Mouse (Mus musculus): Measurements from ENCODE around the gene Bbs9. TPM values are rescaled to one million over a fixed set of nuclear protein-coding genes. Genes with fewer than 3 reads are reported as not detected.

Bbs9 gene
- total RNA-seq, 1 experiment from 2014 or later, result 16.9 TPM

DNA sequence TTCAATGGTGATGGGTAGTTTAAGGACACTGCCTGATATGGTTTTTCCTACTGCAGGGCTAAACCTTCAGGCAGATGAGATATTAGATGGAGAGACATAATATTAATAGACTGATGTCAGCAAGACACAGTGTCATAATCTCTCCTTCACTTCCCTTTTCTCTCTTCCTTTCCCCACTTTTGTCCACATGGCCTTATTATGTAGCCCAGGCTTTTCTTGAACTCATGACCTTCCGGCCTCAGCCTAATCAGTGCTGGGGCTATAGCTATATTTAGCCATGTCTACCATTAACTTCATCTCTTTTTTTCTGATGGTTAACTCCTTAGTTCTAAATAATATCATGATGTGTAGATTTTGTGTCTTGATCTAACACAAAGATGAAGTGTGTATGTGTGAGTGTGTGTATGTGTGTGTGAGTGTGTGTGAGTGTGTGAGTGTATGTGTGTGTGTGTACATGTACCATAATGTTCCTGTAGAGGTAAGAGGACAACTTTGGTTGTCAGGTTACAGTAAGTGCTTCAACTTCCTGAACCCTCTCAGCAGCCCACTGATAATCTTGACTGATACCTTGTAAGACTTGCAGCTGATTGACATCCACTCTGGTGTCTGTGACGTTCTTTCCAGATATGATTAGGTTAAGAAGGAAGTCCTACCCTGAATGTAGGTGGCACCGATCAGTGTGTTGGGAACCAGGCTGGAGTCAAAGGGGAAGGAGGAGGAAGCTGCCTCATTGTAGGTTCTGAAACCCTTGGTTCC lies 55.4 kb downstream of the Bbs9 start:
- no peak for ATAC-seq (replicated peaks; ENCODE audit: low read depth, poor library complexity, severe bottlenecking)

DNA sequence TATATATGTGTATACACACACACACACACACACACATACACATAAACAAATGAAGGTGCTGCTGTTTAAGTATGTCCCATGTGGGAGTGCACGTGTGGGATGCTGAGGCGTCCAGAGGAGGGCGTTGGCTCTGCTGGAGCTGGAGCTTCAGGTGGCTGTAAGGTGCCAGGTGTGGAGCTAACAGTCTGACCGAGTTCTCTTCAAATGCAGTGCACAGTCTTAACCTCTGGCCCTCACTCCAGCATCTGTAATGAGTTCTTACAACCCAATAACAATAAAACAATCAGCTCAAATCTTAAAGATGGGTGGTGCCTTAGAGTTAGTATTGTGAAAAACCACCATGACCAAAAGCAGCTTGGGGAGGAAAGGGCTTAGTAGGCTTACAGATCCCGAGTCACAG lies 56.6 kb downstream of the Bbs9 start:
- no peak for ATAC-seq (replicated peaks; ENCODE audit: low read depth, poor library complexity, severe bottlenecking)

DNA sequence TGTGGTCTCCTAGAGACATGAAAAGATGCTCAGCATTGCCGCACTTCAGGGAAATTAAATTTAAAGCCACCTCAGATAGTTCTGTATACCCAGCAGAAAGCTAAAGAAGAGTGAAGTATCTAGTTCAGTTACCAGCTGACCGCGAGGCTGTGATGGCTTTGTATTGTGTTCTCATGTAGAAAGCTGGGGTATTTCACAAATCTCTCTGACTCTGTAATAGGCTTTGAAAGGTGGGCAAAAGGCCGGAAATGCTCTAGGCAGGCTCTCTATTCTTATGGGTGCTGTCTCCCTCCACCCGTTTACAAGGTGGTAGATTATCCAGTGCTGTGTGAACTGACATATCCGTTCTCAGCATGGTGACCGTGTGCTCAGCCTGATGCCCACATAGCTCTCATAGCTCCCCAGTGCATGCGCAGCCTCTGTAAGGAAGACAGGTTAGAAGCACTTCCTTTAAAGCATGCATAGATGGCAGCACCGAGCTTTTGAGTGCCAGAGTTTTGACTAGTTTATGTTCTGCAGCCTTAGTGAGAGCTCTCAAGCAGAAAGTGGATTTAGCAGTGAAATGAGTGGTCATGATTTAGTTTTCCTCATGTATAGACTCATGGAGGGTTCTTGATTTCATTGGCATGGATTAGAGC lies 57.4 kb downstream of the Bbs9 start:
- peak; percentile 80 for ATAC-seq (replicated peaks; ENCODE audit: low read depth, poor library complexity, severe bottlenecking)

DNA sequence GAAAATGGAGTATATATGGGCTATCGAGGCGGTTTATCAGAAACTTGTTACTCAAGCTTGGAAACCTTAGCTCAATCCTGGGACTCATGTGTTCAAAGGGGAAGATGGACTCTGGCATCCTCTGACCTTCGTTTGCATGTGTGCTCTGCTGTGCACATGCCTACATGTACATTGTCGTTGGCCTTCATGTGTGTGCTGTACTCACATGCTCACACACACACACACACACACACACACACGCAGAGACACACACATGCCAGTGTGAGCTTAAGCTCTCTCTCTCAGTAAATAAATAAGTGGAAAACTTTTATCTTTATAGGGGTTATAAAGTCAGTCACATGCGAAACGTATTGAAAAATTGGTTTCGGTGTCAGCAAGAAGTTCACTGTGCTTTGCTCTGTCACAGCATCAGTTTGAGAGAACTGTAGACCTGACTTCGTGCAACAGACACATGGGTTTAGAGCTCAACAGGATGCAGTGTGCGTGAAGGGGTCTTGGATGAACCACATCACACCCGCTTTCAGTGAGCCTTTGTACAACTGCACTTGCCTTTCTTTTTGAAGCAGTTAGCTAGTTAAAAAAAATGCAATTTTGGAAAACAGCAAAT lies 62.4 kb downstream of the Bbs9 start:
- no peak for ATAC-seq (replicated peaks; ENCODE audit: low read depth, poor library complexity, severe bottlenecking)

DNA sequence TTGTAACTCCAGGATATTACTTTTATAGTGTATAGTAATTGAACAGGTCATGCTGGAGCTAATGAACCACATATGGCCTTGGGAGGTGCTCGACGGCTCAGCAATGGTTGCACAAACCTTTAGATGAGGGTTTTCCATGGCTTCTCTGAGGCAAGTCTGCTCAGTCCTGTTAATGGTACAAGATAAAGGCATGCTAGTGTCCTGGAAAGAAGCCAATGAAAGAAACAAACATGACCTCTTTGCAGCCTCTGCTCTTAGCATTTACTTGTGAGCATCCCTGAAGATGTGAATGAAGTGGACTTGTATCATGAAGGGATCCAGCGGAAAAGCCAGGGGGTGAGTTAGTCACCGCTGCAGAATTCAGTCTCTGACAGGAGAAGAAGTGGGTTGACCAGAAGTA lies 64.0 kb downstream of the Bbs9 start:
- ATAC-seq (replicated peaks; ENCODE audit: low read depth, poor library complexity, severe bottlenecking), result no peak

DNA sequence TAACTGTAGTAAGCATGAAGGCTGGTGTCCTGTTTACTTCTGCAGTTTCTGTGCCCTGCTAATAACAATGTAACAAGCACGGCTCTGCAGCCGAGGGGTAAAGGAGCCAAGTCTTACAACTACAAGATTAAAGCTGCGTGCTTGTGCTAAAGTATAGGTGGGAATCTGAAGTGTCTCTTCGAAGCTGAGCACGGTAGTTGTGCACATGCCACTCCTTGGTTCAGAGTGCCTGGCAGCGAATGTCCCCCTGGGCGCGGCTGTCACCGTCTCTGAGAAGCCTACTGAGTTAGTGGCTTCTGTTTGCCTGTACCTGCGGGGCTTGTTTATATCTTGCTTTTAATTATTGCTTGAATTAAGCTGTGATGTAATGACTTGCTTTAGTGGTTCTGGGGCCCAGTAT lies 65.6 kb downstream of the Bbs9 start:
- no peak for ATAC-seq (replicated peaks; ENCODE audit: low read depth, poor library complexity, severe bottlenecking)

DNA sequence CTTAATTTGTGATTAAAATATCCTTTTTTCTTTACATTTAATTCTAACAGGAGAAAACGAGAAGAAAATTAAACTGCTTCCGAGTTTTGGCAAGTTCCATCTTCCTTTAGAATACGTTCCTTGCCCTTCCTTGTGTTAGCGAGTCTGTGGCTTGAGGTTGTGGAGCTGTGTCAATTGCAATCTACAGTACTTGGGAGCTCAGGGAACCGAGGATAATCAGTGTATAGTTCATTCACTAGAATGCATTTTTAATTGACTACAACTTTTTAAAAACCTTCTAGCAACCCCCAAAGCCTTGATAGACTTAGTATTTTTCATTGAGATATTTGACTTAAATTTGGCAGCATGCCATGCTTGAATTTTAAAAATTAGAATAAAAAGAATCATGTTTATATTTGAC lies 68.0 kb downstream of the Bbs9 start:
- no peak for ATAC-seq (replicated peaks; ENCODE audit: low read depth, poor library complexity, severe bottlenecking)

DNA sequence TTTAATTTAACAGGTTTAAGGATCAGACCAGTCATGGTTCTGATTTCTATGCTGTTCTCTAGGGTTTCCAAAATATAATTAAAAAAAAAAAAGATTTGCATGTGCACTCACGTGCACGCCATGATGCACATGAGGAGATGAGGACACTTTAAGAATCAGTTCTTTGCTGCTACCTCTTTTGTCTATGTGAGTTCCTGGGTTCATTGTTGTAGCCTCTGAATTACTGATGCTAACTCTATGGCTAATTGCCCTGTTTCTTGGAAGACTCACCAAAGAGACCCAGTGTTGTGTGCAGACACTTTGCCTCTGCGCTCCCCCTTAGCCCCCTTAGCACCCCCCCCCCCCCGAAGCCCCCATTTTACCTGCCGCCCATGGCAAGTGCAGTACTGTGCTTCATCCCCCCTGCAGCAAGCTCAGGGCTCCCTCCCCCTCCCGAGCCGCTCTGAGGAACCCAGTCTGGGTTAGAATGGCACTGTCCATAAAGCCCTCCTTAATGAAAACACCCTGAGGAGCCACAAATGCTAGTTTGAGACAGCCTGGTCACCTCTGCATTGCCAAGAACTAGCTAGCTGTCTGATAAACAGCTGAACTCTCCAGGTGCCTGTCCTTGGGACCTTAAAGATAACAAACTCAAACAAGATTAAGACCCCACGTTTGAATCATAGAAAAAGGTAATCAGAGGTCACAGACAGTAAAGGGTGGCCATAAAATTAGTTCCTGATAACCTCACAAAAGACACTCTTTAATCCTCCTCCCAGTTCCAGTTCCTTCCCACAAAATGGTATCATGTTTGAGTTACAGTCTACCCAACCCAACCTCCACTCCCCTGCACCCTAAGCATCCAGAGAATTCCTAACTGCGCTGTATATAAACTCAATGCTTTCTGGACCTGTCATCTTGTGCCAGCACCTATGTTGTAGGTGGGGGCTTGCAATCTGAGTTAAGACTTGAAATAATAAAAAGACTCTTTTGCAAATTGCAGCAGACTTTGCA lies 69.1 kb downstream of the Bbs9 start:
- no peak for ATAC-seq (replicated peaks; ENCODE audit: low read depth, poor library complexity, severe bottlenecking)

DNA sequence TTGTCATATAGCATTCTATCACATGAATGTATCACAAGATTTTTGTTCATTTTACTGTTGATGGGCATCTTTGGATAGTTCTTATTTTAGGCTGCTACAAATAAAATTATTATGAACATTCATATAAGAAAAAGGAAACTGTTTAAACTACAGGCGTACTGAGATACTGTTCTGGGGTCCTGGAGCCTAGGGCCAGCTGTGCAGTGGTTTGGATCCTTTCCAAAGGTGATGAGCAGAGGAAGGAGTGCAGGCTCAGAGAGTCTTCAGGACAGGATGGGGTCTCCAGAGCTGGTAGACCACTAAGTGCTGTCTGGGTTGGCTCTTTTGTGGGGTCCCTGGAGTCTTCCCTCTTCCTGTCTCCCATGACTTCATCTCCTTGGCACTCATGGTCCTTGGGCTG lies 75.8 kb downstream of the Bbs9 start:
- peak; percentile 62; the same call in 1 of the 2 replicates for ATAC-seq (replicated peaks; ENCODE audit: low read depth, poor library complexity, severe bottlenecking)

DNA sequence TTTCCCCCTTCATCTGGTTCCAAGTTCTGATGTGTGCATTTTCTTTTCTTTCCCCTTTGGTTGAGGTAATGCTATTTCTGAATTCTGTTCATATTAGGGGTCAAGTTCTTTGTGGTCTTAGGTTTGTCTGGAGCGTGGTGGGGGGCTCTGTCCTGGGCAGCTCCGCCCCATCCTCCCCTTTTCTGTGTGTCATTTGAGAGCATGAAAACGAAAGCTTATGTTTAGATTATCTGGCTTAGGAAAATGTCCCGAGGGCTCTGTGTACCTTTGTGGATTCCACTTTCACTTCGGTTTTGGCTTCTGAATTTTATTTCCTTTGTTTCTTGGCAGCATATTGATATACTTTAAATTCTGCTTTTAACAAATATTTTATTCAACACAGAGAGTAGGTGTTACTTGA lies 80.6 kb downstream of the Bbs9 start:
- no peak for ATAC-seq (replicated peaks; ENCODE audit: low read depth, poor library complexity, severe bottlenecking)

DNA sequence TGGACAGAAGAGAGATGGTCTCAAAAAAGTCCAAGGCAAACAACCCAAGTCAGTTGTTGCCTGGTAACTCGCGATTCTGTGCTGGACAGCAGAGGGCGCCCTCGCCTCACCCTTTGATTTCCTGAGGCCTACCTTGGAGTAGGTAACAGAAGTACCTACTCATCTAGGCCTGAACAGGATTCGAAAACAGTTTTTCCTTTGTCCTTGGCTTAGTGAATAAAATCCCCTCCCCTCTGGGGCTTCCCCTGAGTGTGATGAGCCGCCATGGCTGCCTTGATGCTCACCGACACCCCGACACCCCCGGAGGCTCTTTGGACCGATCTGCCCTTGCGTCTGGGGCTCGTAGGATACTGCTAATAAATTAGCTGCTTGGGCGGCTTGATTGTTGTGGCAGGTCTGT lies 82.0 kb downstream of the Bbs9 start:
- ATAC-seq (replicated peaks; ENCODE audit: low read depth, poor library complexity, severe bottlenecking), result 0 out of 2 replicates have a peak, but pooled peaks have one; percentile 47

DNA sequence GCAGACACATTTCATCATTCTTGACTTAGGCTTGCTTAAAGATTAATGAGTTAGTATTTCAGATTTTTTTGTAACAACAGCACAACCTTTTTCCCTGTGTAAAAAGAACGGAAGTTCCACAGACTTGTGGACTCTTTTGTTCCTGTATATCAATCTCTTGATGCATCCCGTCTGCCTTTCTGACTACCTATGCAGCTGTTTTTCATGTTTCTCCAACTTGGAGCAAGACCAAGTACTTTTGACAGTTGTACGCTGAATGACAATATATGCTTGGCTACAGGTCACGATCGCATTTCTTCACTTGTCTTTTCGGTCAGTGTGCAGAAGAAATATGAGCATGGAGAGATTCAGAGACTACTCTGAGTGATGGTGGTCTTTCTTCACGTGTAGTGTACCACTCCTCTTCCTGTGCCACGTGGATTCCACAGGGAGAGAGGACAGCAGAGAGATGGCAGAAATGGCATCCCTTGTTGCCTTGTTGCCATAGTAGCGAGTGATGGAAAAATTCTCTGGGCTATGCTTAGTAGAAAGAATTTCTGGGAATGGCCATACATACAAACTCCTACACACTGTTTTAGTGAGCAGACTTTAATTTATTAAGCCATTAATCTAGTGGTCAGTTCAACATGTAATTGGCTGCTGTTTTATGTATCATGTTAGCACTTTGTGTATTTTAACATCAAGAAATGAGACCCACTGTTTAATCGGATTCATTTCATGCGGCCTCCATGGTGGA lies 88.3 kb downstream of the Bbs9 start:
- no peak for ATAC-seq (replicated peaks; ENCODE audit: low read depth, poor library complexity, severe bottlenecking)

DNA sequence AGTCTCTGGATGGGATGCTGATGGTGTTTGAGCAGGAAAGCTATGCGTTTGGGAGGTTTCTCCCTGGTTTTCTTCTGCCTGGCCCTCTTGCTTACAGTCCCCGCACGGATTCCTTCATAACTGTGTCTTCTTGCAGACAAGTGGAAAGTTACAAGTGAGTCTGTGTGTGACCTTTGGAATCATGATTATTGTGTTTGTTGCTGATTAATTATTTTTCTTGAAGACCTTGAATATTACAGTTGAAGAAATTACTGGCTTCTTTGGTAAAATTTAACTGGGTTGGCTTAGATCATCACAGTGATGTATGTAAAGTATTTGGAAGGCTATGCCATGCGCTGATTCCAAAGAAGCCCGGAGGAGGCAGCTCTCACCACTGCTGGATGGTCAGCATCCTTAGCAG lies 92.2 kb downstream of the Bbs9 start:
- no peak for ATAC-seq (replicated peaks; ENCODE audit: low read depth, poor library complexity, severe bottlenecking)

DNA sequence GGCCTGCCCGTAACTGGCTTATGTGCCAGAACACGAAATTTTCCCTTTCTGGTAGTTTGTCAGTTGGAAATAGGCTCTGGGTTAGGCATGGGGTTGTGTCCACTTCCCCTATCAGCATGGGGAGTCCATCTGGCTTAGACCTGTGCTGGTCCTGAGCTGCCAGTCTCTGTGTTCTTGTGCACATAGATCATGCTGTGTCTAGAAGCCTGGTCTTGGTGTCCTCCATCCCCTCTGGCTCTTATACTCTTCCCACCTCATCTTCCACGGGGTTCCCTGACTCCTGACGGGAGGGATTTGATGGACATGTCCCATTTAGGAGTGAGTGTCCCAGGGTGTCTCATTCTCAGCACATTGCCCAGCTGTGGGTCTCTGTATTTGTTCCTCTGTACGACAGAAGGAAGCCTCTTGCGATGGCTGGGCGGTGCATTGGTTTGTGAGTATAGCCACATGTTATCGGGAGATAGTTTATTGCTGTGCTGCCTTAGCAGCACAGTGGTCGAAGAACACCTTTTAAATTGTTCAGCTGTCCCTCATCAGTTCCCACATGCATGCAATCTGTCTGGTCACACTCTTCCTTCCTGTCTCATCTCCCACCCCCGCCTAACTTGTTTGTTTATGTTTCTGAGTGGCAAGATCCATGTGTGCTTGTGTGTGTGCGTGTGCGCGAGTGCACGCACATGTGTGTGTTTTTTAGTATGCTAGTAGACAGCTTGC lies 101.1 kb downstream of the Bbs9 start:
- no peak for ATAC-seq (replicated peaks; ENCODE audit: low read depth, poor library complexity, severe bottlenecking)

DNA sequence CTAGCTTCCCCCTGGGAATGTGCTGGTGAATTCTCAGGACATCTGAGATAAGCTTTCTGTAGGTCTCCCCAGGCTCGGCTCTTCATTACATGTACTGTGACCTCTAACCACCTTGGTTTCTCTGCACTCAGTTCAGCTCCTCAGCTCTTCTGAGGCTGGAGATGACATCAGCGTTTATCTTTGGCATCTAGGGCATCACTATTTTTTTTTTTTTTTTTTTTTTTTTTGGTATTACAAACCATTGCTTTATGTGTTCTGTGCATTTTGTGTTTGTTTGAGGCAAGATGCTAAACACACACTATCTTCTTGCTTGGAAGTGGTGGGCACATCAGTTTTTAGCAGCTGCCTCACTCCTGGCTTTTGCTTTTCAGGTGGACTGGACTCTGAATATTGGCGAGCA lies 102.8 kb downstream of the Bbs9 start:
- no peak for ATAC-seq (replicated peaks; ENCODE audit: low read depth, poor library complexity, severe bottlenecking)

DNA sequence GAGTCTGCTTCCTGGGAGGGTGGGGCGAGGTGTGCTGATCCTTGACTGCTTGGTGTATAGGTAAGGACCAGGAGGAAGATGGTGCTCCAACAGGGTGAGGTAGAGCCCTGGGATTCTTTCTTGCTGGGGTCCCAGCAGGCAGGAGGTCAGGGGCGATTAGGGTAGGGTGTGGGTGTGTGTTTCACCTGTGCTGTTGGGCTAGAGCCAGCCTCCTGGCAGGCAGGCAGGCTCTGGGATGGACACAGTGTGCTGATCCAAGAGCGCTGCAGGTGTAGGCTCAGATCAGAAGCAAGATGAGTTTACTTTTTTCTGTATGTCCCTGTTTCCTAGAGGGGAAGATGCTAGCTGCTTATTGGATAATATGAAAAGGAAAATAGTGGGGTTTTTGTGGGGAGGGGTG lies 108.7 kb downstream of the Bbs9 start:
- no peak for ATAC-seq (replicated peaks; ENCODE audit: low read depth, poor library complexity, severe bottlenecking)

DNA sequence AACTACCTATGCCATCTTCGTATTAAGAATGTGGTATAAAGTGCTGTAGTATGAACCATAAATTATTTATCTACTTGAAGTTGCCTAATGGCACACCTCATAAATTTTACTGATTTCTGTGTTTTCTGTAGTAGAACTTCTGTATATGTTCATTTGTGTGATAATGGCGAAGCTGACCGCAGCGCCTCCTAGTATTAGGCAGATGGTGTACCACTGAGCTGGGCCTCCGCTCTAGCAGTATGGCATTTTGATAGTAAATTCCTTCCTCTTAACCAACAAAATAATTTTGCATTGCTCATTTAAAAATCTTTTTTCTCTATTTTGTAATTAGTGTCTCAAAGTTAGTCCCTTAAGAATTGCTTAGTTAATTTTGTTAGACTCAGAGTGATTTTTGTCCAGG lies 117.5 kb downstream of the Bbs9 start:
- ATAC-seq (replicated peaks; ENCODE audit: low read depth, poor library complexity, severe bottlenecking), result no peak

DNA sequence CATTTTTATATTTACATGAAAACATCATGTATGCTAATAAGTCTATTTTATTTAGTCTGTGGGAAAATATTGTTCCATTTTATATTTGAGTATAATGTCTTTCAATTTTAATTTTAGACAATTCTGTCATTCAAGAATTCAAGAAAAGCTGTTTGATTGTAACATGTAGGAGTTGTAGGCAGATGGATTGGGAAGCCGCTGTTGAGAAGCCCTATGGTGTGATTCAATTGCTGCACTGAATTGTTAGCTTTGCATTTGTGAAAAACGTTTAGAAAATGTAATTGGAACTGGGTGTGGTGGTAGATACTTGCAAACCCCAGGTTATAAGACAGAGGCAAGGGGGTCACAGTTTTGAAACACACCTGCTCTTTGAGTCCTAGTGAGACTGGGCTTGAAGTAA lies 121.1 kb downstream of the Bbs9 start:
- ATAC-seq (replicated peaks; ENCODE audit: low read depth, poor library complexity, severe bottlenecking), result no peak

DNA sequence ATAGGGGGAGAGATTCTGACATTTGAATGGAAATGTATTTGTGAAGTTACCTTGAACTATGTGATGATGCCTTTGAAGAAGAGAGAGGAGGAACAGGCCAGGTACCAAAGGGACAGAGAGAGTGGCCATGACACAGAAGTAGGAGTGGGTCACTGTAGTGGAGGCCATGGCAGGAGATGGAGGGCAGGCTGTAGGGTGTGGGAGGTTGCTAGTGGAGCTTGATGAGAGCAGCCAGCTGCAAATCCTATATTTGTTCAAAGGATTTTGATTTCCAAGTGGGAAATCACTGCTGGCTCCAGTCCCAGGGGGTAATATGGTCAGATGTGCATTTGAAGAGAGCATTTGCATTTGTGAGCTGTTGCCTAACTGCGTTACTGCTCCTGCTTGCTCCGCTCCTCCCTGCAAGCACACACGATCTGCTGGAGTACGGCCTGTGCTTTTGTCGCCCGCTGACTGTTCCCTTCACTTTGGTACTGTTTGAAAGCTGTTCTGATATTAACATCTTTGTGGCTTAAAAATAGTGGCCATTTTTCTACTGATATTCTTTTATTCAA lies 137.8 kb downstream of the Bbs9 start:
- no peak for ATAC-seq (replicated peaks; ENCODE audit: low read depth, poor library complexity, severe bottlenecking)
